Mouse (Mus musculus) monocyte, adult 2 months (primary cell): ENCODE measurements around the gene Slc25a29.
A peak's percentile ranks its signal among the peaks of the same experiment; 100 is the strongest.

Experiments used
- DNase-seq, 2 experiments: peaks; one replicate each; pipeline ENCODE4 v3.0.0; 2022; ENCODE audit warnings: low spot score in 2 of 2, low read depth in 1 of 2

The Slc25a29 gene

DNA sequence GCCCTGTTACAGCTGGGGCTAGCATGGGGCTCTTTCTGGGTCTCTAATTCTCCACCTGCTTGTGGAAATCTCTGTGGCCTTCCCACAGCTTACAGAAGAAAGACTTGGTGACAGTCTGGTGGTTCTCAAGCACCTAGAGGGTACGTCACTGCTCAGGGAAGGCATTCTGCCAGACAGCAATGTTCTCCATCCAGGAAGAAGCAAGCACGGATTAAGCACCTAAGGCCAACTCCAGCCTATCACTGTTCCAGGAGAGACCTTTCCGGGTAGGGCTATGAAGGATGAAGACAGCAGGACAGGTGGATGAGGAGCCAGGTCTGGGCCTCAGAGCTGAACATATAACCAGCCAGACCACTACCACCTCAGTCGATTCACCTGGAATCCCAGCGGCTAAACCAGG lies 897 bp downstream of the Slc25a29 start:
- no peak for DNase-seq

GRCm38 (mm10) chr12:108834337-108834736 lies 1.3 kb downstream of the Slc25a29 start:
- no peak for DNase-seq

GRCm38 (mm10) chr12:108833408-108833807 lies 2.3 kb downstream of the Slc25a29 start:
- no peak for DNase-seq

GRCm38 (mm10) chr12:108832851-108833250 lies 2.8 kb downstream of the Slc25a29 start:
- no peak for DNase-seq

GRCm38 (mm10) chr12:108831966-108832643 lies 3.6 kb downstream of the Slc25a29 start:
- DNase-seq: peak; percentile 6 to 50

- DNase-seq: no peak
Measured at GRCm38 (mm10) chr12:108830358-108830757, 5.3 kb downstream of the Slc25a29 start.

GRCm38 (mm10) chr12:108829636-108830035 lies 6.0 kb downstream of the Slc25a29 start:
- no peak for DNase-seq

DNA sequence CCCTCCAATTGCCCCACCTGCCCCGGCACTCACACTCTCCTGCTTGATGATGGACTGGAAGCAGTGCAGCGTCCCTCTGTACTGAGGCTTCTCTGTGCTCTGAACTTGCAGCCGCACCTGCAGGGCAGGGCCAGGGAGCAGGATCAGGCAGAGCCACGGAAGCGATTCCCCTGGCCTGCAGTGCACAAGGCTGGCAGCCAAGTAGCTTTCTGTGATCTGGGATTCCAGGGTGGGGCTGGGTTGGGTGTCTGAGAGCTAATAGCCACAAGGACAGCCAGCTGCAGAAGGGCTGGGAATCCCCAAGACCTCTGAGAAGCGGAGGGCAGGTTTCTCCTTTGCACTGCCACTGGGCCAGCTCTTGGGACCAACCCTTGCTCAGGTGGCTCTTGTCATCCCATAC lies 8.0 kb downstream of the Slc25a29 start:
- DNase-seq: no peak

GRCm38 (mm10) chr12:108826958-108827535 lies 8.6 kb downstream of the Slc25a29 start:
- no peak for DNase-seq

DNA sequence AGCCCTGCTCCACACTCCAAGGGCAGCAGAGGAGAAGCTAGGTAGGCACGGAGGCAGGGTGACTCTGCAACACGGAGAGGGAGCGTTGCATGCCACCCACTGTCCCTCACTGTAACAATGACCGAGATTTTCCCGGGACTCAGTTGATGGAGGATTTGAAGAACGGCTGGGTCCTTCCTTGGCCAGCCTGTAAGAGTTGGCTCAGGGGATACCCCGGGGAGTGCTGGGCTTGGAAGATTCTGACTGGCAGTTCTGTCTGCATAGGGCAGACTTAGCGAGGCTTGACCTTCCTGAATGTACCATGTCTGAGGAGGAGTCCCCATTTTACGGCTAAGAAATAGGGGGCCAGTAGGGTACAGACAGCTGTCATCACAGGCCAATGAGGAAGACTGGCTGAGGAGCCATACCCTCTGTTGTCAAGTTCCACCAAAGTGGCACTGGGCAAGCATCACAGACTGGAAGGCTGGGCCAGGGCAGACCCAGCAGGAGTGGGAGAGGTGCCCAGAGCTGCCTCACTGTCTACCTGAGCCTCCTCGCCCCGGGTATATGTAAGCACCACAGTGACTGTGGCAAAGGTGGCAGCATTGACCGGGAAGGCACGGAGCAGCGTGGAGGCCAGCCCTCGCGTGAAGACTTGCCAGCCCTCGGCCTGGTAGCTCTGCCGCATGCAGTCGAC lies 9.3 kb downstream of the Slc25a29 start:
- DNase-seq: no peak

DNA sequence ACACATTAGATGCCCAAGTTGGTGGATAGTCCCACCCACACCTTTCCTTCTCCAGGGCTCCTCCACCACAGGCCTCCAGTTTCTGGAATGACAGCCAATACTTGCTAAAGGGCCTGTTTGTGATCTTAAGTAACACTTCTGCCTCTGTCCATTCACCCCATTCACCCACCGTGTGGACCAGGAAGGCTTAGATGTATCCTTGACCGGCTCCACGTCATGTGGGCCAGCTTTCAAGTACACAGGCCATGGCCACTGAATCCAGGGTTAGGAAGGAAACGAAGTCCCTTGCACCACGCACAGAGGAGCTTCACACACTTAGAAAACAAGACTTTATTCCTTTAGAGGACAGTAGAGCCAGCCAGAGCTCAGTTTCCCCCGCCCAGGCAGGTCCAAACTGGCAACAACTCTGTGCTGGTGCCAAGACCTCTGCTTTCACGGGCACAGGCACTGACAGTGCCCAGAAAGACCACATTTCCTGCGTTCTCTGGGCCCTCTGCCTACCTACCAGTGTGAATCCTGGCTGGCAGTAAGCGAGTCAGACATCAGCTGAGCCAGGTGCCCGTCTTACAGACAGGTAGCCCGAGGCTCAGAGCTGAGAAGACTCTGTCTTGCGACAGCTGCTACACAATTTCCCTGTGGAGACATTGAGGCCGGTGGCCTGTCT lies 10.0 kb downstream of the Slc25a29 start:
- DNase-seq: no peak

- DNase-seq: no peak
Measured at GRCm38 (mm10) chr12:108824225-108824874, 11.3 kb downstream of the Slc25a29 start.

- no peak for DNase-seq
Measured at GRCm38 (mm10) chr12:108823036-108823435, 12.6 kb downstream of the Slc25a29 start.

GRCm38 (mm10) chr12:108820461-108820860 lies 15.2 kb downstream of the Slc25a29 start:
- DNase-seq: no peak

- no peak for DNase-seq
Measured at GRCm38 (mm10) chr12:108816569-108816968, 19.1 kb downstream of the Slc25a29 start.

DNA sequence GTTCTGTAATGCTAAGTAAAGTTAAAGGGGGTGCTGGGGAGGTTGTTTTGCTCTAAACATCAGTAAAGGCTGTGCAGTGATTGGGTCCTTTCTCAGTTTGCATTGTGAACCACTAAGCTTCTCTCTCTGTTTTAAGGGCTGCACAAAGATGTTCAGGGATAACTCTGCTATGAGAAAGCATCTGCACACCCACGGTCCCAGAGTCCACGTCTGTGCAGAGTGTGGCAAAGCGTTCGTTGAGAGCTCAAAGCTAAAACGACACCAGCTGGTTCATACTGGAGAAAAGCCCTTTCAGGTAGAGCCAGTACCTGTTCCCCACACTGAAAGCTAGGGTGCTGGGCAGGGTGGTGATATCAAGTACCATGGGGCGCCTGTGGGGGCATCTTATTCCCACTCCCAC lies 21.2 kb downstream of the Slc25a29 start:
- DNase-seq: no peak

DNA sequence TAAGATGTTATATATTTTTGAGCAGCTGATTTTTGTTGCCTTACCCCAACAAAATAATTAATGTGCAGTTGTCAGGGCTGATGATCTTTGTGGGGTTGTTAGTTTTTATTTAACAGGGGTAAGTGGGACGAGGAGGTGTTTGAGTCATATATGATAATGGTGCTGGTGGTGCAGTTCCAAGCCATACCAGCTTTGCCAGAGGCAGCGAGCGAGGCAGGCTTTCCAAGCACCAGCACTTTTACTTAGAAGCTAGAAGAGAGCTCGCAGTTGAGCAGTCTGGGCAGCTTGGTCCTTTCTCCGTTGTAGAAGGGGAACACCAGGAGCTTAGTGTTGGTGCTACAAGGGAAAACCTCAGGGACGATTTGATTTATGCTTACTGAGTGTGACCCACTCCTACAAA lies 23.2 kb downstream of the Slc25a29 start:
- no peak for DNase-seq

DNA sequence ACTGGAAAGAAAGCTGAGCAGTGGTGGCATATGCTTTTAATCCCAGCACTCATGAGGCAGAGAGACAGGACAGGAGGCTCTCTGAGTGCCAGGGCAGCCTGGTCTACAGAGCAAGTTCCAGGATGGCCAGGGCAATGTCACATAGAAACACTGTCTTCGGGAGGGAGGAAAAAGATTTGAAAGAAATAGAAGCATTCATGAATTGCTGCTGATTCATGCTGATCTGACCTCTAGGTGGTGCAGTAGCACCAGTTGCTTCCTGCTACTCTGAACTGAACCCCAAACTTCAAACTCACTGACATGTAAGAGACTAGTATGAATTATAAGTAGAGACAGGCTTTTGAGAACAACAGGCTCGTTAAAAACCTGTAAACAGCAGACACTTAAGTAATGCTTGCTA lies 24.6 kb downstream of the Slc25a29 start:
- no peak for DNase-seq

DNA sequence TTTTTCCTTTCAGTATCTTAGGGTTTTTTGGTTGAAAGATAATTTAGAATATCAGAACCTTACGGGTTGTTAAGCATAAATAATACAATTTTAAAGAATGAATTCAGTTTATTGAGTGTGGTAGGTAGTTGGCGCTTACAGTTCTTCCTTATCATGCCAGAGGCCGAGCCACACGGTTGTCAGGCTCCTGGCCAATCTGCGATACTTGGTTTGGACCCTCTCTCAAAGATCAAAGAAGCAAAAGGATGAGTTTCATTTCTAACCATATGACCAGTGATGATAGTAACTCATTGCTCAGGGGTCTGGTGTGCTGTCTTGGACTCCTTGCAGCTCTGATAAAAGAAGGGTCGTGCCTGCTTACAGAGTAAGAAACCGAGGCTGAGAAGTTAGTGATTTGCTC lies 25.4 kb downstream of the Slc25a29 start:
- DNase-seq: no peak

- no peak for DNase-seq
Measured at GRCm38 (mm10) chr12:108809771-108810170, 25.9 kb downstream of the Slc25a29 start.

- DNase-seq: no peak
Measured at GRCm38 (mm10) chr12:108808465-108808864, 27.2 kb downstream of the Slc25a29 start.
